Mouse (Mus musculus): Measurements from ENCODE around the gene Dop1a. TPM values are rescaled to one million over a fixed set of nuclear protein-coding genes. Genes with fewer than 3 reads are reported as not detected.
A peak's percentile ranks its signal among the peaks of the same experiment; 100 is the strongest.

Dop1a gene
- polyA plus RNA-seq, 1 experiment = 37.6 TPM

GRCm38 (mm10) chr9:86543451-86543850 is 76.5 kb downstream of the Dop1a start:
- H3K27ac ChIP-seq (ENCODE audit: insufficient read depth, low read length) = no peak overlapping the region

GRCm38 (mm10) chr9:86544559-86544958 is 77.6 kb downstream of the Dop1a start:
- H3K27ac ChIP-seq (ENCODE audit: insufficient read depth, low read length) = no peak overlapping the region
- H3K4me1 ChIP-seq (ENCODE audit: control insufficient read depth, insufficient read depth, low read length) = no peaks in the 10 kb centered on the region
- TF ChIP-seq POLR2A (IDR thresholded peaks at IDR 0.05; ENCODE audit: extremely low read depth, insufficient read depth, low read length) = no peak
- no peak for TF ChIP-seq CTCF (IDR thresholded peaks at IDR 0.05; ENCODE audit: extremely low read depth, insufficient read depth, low read length)
- H3K4me3 ChIP-seq (ENCODE audit: insufficient read depth, low read length) = no peak overlapping the region

More at GRCm38 (mm10) chr9:86543451-86543850, 76.5 kb downstream of the Dop1a start:
- no peak for TF ChIP-seq CTCF (IDR thresholded peaks at IDR 0.05; ENCODE audit: extremely low read depth, insufficient read depth, low read length)
- TF ChIP-seq POLR2A (IDR thresholded peaks at IDR 0.05; ENCODE audit: extremely low read depth, insufficient read depth, low read length) = no peak
- H3K4me1 ChIP-seq (ENCODE audit: control insufficient read depth, insufficient read depth, low read length) = no peaks in the 10 kb centered on the region
- H3K4me3 ChIP-seq (ENCODE audit: insufficient read depth, low read length) = no peak overlapping the region

GRCm38 (mm10) chr9:86549637-86550162 is 82.7 kb downstream of the Dop1a start:
- Histone ChIP-seq H3K4me1 (ENCODE audit: control insufficient read depth, insufficient read depth, low read length) (no peaks in the 10 kb centered on the region), H3K27ac (ENCODE audit: insufficient read depth, low read length) (no peak overlapping the region), H3K4me3 (ENCODE audit: insufficient read depth, low read length) (no peak overlapping the region)
- TF ChIP-seq CTCF (IDR thresholded peaks at IDR 0.05; ENCODE audit: extremely low read depth, insufficient read depth, low read length) = no peak
- TF ChIP-seq POLR2A (IDR thresholded peaks at IDR 0.05; ENCODE audit: extremely low read depth, insufficient read depth, low read length) = no peak

DNA sequence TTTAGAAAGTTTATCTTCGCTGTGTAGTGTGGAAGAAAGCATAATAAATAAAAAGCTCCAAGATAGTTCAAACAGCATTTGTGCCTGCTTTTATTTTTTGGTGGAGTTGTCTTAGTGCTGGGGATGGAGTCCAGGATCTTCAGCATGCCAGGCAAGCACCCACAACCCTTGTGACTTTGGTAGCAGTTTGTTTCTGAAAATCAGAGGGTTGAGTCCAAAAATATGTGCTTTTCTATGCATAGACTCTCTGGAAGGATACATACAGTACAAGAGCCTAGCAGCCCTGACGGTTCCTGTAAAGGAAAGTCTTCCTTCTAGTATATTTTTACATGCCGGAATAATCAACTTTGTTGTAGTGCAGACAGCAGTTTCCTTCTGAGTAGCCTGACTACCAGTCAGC is 83.8 kb downstream of the Dop1a start:
- Histone ChIP-seq H3K4me3 (ENCODE audit: insufficient read depth, low read length) (no peak overlapping the region), H3K27ac (ENCODE audit: insufficient read depth, low read length) (no peak overlapping the region), H3K4me1 (ENCODE audit: control insufficient read depth, insufficient read depth, low read length) (no peaks in the 10 kb centered on the region)
- no peak for TF ChIP-seq POLR2A (IDR thresholded peaks at IDR 0.05; ENCODE audit: extremely low read depth, insufficient read depth, low read length)
- no peak for TF ChIP-seq CTCF (IDR thresholded peaks at IDR 0.05; ENCODE audit: extremely low read depth, insufficient read depth, low read length)

DNA sequence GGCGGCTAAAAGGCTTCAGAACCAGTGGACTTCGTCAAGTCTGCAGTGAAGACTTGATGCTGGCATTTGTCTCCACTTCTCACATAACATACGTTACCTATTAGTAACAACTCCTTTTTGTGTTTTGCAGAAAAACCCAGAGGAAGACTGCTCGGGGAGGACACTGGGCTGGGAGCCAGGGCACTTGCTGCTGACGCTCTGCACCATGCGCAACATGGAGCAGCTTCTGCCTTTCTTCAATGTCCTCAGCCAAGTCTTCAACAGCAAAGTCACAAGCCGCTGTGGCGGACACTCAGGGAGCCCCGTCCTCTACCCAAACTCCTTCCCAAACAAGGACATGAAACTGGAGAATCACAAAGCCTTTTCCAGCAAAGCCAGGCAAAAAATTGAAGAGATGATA is 86.9 kb downstream of the Dop1a start:
- Histone ChIP-seq H3K4me3 (ENCODE audit: insufficient read depth, low read length) (no peak overlapping the region), H3K27ac (ENCODE audit: insufficient read depth, low read length) (no peak overlapping the region), H3K4me1 (ENCODE audit: control insufficient read depth, insufficient read depth, low read length) (no peaks in the 10 kb centered on the region)
- TF ChIP-seq CTCF (IDR thresholded peaks at IDR 0.05; ENCODE audit: extremely low read depth, insufficient read depth, low read length) (no peak), POLR2A (IDR thresholded peaks at IDR 0.05; ENCODE audit: extremely low read depth, insufficient read depth, low read length) (no peak)

- no peak overlapping the region for H3K4me3 ChIP-seq (ENCODE audit: insufficient read depth, low read length)
- no peak for TF ChIP-seq CTCF (IDR thresholded peaks at IDR 0.05; ENCODE audit: extremely low read depth, insufficient read depth, low read length)
- no peak for TF ChIP-seq POLR2A (IDR thresholded peaks at IDR 0.05; ENCODE audit: extremely low read depth, insufficient read depth, low read length)
- no peaks in the 10 kb centered on the region for H3K4me1 ChIP-seq (ENCODE audit: control insufficient read depth, insufficient read depth, low read length)
- H3K27ac ChIP-seq (ENCODE audit: insufficient read depth, low read length) = no peak overlapping the region
Measured at GRCm38 (mm10) chr9:86554641-86555040, 87.7 kb downstream of the Dop1a start.

DNA sequence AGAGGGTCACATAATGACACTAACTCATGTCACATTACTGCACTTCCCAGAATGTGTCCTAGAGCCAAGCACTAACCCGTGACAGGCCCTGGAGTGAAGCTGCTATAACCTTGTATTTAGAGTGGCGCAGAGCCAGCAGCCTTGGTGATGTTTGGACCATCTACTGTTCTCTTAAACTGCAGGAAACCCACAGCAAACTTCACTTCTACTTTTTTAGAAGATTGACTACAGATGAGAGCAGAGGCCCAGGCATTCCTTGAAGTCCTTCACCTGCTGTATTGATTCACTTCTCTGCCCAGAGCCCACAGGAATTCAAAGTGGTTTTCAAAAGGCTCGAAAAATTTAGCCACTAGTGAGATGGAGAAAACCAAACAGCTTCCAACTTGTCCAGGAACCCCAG is 93.6 kb downstream of the Dop1a start:
- no peaks in the 10 kb centered on the region for H3K4me1 ChIP-seq (ENCODE audit: control insufficient read depth, insufficient read depth, low read length)
- no peak for TF ChIP-seq CTCF (IDR thresholded peaks at IDR 0.05; ENCODE audit: extremely low read depth, insufficient read depth, low read length)
- TF ChIP-seq POLR2A (IDR thresholded peaks at IDR 0.05; ENCODE audit: extremely low read depth, insufficient read depth, low read length) = no peak

GRCm38 (mm10) chr9:86569314-86569910 is 102.5 kb downstream of the Dop1a start:
- TF ChIP-seq POLR2A (IDR thresholded peaks at IDR 0.05; ENCODE audit: extremely low read depth, insufficient read depth, low read length) (no peak), CTCF (IDR thresholded peaks at IDR 0.05; ENCODE audit: extremely low read depth, insufficient read depth, low read length) (no peak)
- no peak overlapping the region for H3K27ac ChIP-seq (ENCODE audit: insufficient read depth, low read length)
- H3K4me3 ChIP-seq (ENCODE audit: insufficient read depth, low read length) = no peak overlapping the region
- H3K4me1 ChIP-seq (ENCODE audit: control insufficient read depth, insufficient read depth, low read length) = 0 out of 2 replicates have a peak, but pooled peaks cover 1% of the 10 kb centered on the region

More for the DNA sequence above, 93.6 kb downstream of the Dop1a start:
- Histone ChIP-seq H3K4me3 (ENCODE audit: insufficient read depth, low read length) (no peak overlapping the region), H3K27ac (ENCODE audit: insufficient read depth, low read length) (no peak overlapping the region)

DNA sequence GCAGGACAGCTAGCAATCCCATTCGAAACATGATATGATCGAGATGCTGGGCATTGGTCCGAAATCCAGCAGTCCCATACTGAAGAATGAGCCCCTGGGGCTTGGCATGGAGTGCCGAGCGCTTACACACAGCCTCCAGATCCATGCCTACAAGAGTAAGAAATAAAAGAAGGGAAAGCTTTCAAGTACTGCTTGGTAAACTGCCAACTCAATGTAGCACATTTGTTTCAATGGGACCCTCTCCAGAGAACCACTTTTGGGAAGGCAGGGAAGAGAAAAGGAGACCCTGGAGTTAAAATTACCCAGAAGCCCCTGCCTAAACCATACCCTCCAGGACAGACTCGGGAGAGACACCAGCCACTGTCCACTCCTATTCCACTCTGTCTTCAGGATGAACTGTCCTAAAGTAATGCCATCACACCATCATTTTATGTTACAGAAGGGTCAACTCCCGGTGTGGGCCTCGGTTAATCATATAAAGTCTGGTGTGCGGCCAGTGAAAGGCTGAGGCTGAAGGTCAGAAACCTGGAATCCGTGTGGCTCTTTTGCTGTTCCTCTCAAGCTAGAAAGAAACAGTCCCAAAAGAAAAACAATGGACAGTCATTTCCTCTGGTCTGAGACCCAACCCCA is 103.4 kb downstream of the Dop1a start:
- H3K4me1 ChIP-seq (ENCODE audit: control insufficient read depth, insufficient read depth, low read length) = 0 out of 2 replicates have a peak, but pooled peaks cover 1% of the 10 kb centered on the region
- TF ChIP-seq CTCF (IDR thresholded peaks at IDR 0.05; ENCODE audit: extremely low read depth, insufficient read depth, low read length) = no peak
- TF ChIP-seq POLR2A (IDR thresholded peaks at IDR 0.05; ENCODE audit: extremely low read depth, insufficient read depth, low read length) = no peak
- H3K4me3 ChIP-seq (ENCODE audit: insufficient read depth, low read length) = 0 out of 2 replicates have a peak overlapping the region, but pooled peaks have one; percentile 85
- no peak overlapping the region for H3K27ac ChIP-seq (ENCODE audit: insufficient read depth, low read length)

- no peak overlapping the region for H3K27ac ChIP-seq (ENCODE audit: insufficient read depth, low read length)
- H3K4me1 ChIP-seq (ENCODE audit: control insufficient read depth, insufficient read depth, low read length) = 0 out of 2 replicates have a peak, but pooled peaks cover 1% of the 10 kb centered on the region
- peak overlapping the region; percentile 85; the same call in 1 of the 2 replicates for H3K4me3 ChIP-seq (ENCODE audit: insufficient read depth, low read length)
- TF ChIP-seq POLR2A (IDR thresholded peaks at IDR 0.05; ENCODE audit: extremely low read depth, insufficient read depth, low read length) (no peak), CTCF (IDR thresholded peaks at IDR 0.05; ENCODE audit: extremely low read depth, insufficient read depth, low read length) (no peak)
Measured at GRCm38 (mm10) chr9:86570946-86571345, 104.0 kb downstream of the Dop1a start.

All from cortical plate, adult 2 months (tissue).